Mouse (Mus musculus): Measurements from ENCODE around the gene Xirp1. TPM values are rescaled to one million over a fixed set of nuclear protein-coding genes. Genes with fewer than 3 reads are reported as not detected.

The Xirp1 gene
- total and polyA plus RNA-seq, 3 experiments: not detected

GRCm38 (mm10) chr9:120054545-120055277, 31.3 kb upstream of the Xirp1 start:
- Histone ChIP-seq H3K4me3 (ENCODE audit: control insufficient read depth in 1 of 2, insufficient read depth in 1 of 2, low read depth in 2 of 2, low read length in 2 of 2) (no peak overlapping the region), H3K27ac (ENCODE audit: control insufficient read depth, low read depth, low read length) (no peak overlapping the region), H3K9ac (ENCODE audit: control insufficient read depth, low read depth, low read length, poor library complexity, severe bottlenecking) (no peak overlapping the region), H3K79me2 (ENCODE audit: control insufficient read depth, insufficient read depth, low read length, poor library complexity) (no peaks in the 10 kb centered on the region), H3K4me1 (ENCODE audit: control insufficient read depth in 1 of 2, insufficient read depth in 2 of 2, low read length in 2 of 2) (no peaks in the 10 kb centered on the region), H3K36me3 (ENCODE audit: control insufficient read depth in 1 of 2, insufficient read depth in 2 of 2, low read length in 2 of 2) (no peaks in the 10 kb centered on the region), H3K9me3 (replicated peaks; ENCODE audit: insufficient read depth, low read length) (no peaks in the 10 kb centered on the region), H3K27me3 (ENCODE audit: control insufficient read depth in 1 of 2, insufficient read depth in 2 of 2, low read length in 2 of 2) (no peaks in the 10 kb centered on the region)
- no peak for DNase-seq (ENCODE audit: low read depth, low spot score)
- TF ChIP-seq ELF1 (IDR thresholded peaks at IDR 0.05; ENCODE audit: low read depth, low read length) (no peak), MAX (IDR thresholded peaks at IDR 0.05; ENCODE audit: low read length) (no peak), POLR2AphosphoS5 (IDR thresholded peaks at IDR 0.05; ENCODE audit: borderline replicate concordance, low read depth, low read length) (no peak), ETS1 (IDR thresholded peaks at IDR 0.05; ENCODE audit: low read depth, low read length) (no peak), SIN3A (IDR thresholded peaks at IDR 0.05; ENCODE audit: low read length) (no peak), MAZ (IDR thresholded peaks at IDR 0.05; ENCODE audit: low read depth, low read length) (no peak)

GRCm38 (mm10) chr9:120049407-120049806, 26.0 kb upstream of the Xirp1 start:
- H3K4me1 ChIP-seq (ENCODE audit: control insufficient read depth in 1 of 2, insufficient read depth in 2 of 2, low read length in 2 of 2): no peaks in the 10 kb centered on the region
- TF ChIP-seq EP300 (IDR thresholded peaks at IDR 0.05; ENCODE audit: low read depth in 1 of 2, low read length in 2 of 2) (no peak), ETS1 (IDR thresholded peaks at IDR 0.05; ENCODE audit: low read depth, low read length) (no peak), ZC3H11A (IDR thresholded peaks at IDR 0.05; ENCODE audit: low read depth, low read length) (no peak), HCFC1 (IDR thresholded peaks at IDR 0.05; ENCODE audit: low read depth, low read length) (no peak), GATA1 (IDR thresholded peaks at IDR 0.05; ENCODE audit: low read depth, low read length) (no peak), USF2 (IDR thresholded peaks at IDR 0.05; ENCODE audit: borderline replicate concordance in 1 of 2, insufficient read depth in 1 of 2, low read depth in 1 of 2, low read length in 2 of 2) (no peak), ZNF384 (IDR thresholded peaks at IDR 0.05; ENCODE audit: low read depth, low read length) (no peak)
- no peak overlapping the region for H3K9ac ChIP-seq (ENCODE audit: control insufficient read depth, low read depth, low read length, poor library complexity, severe bottlenecking)
- H3K36me3 ChIP-seq (ENCODE audit: control insufficient read depth in 1 of 2, insufficient read depth in 2 of 2, low read length in 2 of 2): no peaks in the 10 kb centered on the region
- peaks cover 0 to 1% of the 10 kb centered on the region in 2 experiments; a peak in 1 of 4 replicates for H3K27me3 ChIP-seq (ENCODE audit: control insufficient read depth in 1 of 2, insufficient read depth in 2 of 2, low read length in 2 of 2)
- H3K79me2 ChIP-seq (ENCODE audit: control insufficient read depth, insufficient read depth, low read length, poor library complexity): no peaks in the 10 kb centered on the region
- H3K27ac ChIP-seq (ENCODE audit: control insufficient read depth, low read depth, low read length): no peak overlapping the region
- H3K4me3 ChIP-seq (ENCODE audit: control insufficient read depth in 1 of 2, insufficient read depth in 1 of 2, low read depth in 2 of 2, low read length in 2 of 2): no peak overlapping the region
- no peaks in the 10 kb centered on the region for H3K9me3 ChIP-seq (replicated peaks; ENCODE audit: insufficient read depth, low read length)
- no peak for DNase-seq (ENCODE audit: low read depth, low spot score)

- no peak for DNase-seq (ENCODE audit: low read depth, low spot score)
- H3K9me3 ChIP-seq (replicated peaks; ENCODE audit: insufficient read depth, low read length): no peaks in the 10 kb centered on the region
- H3K36me3 ChIP-seq (ENCODE audit: control insufficient read depth in 1 of 2, insufficient read depth in 2 of 2, low read length in 2 of 2): no peaks in the 10 kb centered on the region
- H3K27me3 ChIP-seq (ENCODE audit: control insufficient read depth in 1 of 2, insufficient read depth in 2 of 2, low read length in 2 of 2): peaks cover 0 to 1% of the 10 kb centered on the region in 2 experiments; a peak in 1 of 4 replicates
- no peaks in the 10 kb centered on the region for H3K4me1 ChIP-seq (ENCODE audit: control insufficient read depth in 1 of 2, insufficient read depth in 2 of 2, low read length in 2 of 2)
- no peak overlapping the region for H3K9ac ChIP-seq (ENCODE audit: control insufficient read depth, low read depth, low read length, poor library complexity, severe bottlenecking)
- no peaks in the 10 kb centered on the region for H3K79me2 ChIP-seq (ENCODE audit: control insufficient read depth, insufficient read depth, low read length, poor library complexity)
- no peak overlapping the region for H3K4me3 ChIP-seq (ENCODE audit: control insufficient read depth in 1 of 2, insufficient read depth in 1 of 2, low read depth in 2 of 2, low read length in 2 of 2)
- TF ChIP-seq POLR2AphosphoS5 (IDR thresholded peaks at IDR 0.05; ENCODE audit: borderline replicate concordance, low read depth, low read length) (no peak), MAX (IDR thresholded peaks at IDR 0.05; ENCODE audit: low read length) (no peak), JUND (IDR thresholded peaks at IDR 0.05; ENCODE audit: low read depth, low read length) (no peak), CHD2 (IDR thresholded peaks at IDR 0.05; ENCODE audit: low read length) (no peak), GABPA (IDR thresholded peaks at IDR 0.05; ENCODE audit: low read depth, low read length) (no peak), ELF1 (IDR thresholded peaks at IDR 0.05; ENCODE audit: low read depth, low read length) (no peak), UBTF (IDR thresholded peaks at IDR 0.05; ENCODE audit: borderline replicate concordance, insufficient read depth, low read depth, low read length) (no peak), ZNF384 (IDR thresholded peaks at IDR 0.05; ENCODE audit: low read depth, low read length) (no peak), SIN3A (IDR thresholded peaks at IDR 0.05; ENCODE audit: low read length) (no peak)
- H3K27ac ChIP-seq (ENCODE audit: control insufficient read depth, low read depth, low read length): no peak overlapping the region
Observed at GRCm38 (mm10) chr9:120048495-120048894, 25.1 kb upstream of the Xirp1 start.
